Mouse (Mus musculus): Measurements from ENCODE around the gene Gm13128. TPM values are rescaled to one million over a fixed set of nuclear protein-coding genes. Genes with fewer than 3 reads are reported as not detected.
"Not testable (repeated sequence)": the region's sequence is repeated elsewhere in the genome, so short reads cannot be mapped to it uniquely, and the experiment has no call there.

The Gm13128 gene
- polyA plus RNA-seq (2014; fragmentation: Nextera tagmentation; extraction: Ambion mirVana) = not detected in 2 replicates

DNA sequence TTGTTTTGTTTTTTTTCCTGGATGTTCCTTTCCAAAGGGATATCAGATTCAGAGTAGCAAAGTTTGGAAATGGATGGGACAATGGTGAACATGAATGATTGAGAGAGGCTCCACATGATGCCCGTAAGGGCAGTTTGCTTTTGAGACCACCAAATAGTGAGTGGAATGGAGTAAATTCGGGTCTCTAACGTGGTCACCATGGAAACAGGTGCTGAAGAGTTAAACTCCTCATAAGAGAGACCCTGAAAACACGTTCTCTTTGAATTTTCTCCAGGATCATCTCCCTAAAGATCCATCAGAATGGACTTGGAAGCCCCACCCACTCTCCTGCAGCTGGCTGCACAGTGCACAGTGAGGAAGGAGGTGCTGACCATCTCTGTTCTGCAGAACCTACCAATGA is at the start of gene Gm13128:
Gene Gm13128, plus strand, starts transcription at position 301 of the 400 bp plus-strand sequence.
- H3K4me1 ChIP-seq (ENCODE audit: control insufficient read depth, insufficient read depth, low read length); H3K27me3 ChIP-seq (replicated peaks; ENCODE audit: control insufficient read depth, insufficient read depth, low read length); H3K4me2 ChIP-seq (ENCODE audit: low read length); H3K9me3 ChIP-seq (replicated peaks; ENCODE audit: control insufficient read depth, low read length); H3K36me3 ChIP-seq (ENCODE audit: control insufficient read depth, insufficient read depth, low read length); DNase-seq (ENCODE audit: low spot score); H3K27ac ChIP-seq (ENCODE audit: low read depth, low read length); ATAC-seq; H3K4me3 ChIP-seq (ENCODE audit: low read depth, low read length); H3K9ac ChIP-seq (ENCODE audit: low read length): not testable (repeated sequence)
- 58% methylated on average over 4 of the region's 4 CpGs for WGBS

DNA sequence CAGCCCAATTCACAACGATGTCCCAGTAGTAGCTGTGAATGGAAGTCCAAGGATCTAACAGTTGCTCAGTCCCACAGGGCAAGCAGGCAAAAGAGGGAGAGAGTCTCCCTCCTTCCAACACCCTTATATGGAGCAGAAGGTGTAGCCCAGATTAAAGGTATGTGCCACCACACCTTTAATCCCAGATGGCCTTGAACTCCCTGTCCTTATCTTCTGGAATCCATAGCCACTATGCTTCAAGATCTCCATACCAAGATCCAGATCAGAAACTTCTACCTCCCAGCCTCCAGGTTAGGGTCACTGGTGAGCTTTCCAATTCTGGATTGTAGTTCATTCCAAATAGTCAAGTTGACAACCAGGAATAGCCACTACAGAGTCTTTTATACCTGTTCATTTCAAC is 49.7 kb upstream of the Gm13128 start, which contains the start of gene Pramel5:
Gene Pramel5, minus strand, starts transcription at position 101 of the 400 bp plus-strand sequence.
- ATAC-seq; H3K9ac ChIP-seq (ENCODE audit: low read length); H3K4me1 ChIP-seq (ENCODE audit: control insufficient read depth, insufficient read depth, low read length); H3K4me3 ChIP-seq (ENCODE audit: low read depth, low read length); DNase-seq (ENCODE audit: low spot score); H3K27me3 ChIP-seq (replicated peaks; ENCODE audit: control insufficient read depth, insufficient read depth, low read length); H3K36me3 ChIP-seq (ENCODE audit: control insufficient read depth, insufficient read depth, low read length); H3K9me3 ChIP-seq (replicated peaks; ENCODE audit: control insufficient read depth, low read length); H3K4me2 ChIP-seq (ENCODE audit: low read length); H3K27ac ChIP-seq (ENCODE audit: low read depth, low read length): not testable (repeated sequence)
- WGBS = 64% methylated on average over 1 of the region's 1 CpGs

DNA sequence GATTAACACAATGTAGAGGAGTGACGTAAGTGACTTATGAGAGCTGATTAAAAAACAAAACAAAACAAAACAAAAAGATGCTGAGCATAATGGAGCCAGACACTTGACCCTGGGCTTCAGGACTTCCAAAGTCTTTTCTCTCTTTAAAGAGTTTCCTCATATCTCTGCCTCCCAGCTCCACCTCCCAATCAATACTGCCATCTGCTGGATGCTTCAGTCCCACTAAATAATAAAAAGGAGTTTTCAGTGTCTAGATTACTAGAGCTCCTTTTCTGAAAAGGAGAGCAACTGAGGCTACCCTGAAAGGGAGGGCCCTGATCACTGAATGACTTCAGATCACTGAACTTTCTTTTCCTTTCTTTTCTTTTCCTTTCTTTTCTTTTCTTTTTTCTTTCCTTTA is 30.6 kb upstream of the Gm13128 start:
- ATAC-seq; H3K36me3 ChIP-seq (ENCODE audit: control insufficient read depth, insufficient read depth, low read length); H3K9me3 ChIP-seq (replicated peaks; ENCODE audit: control insufficient read depth, low read length); H3K9ac ChIP-seq (ENCODE audit: low read length); H3K27ac ChIP-seq (ENCODE audit: low read depth, low read length); H3K4me3 ChIP-seq (ENCODE audit: low read depth, low read length); H3K4me1 ChIP-seq (ENCODE audit: control insufficient read depth, insufficient read depth, low read length); H3K4me2 ChIP-seq (ENCODE audit: low read length); DNase-seq (ENCODE audit: low spot score); H3K27me3 ChIP-seq (replicated peaks; ENCODE audit: control insufficient read depth, insufficient read depth, low read length): not testable (repeated sequence)
- 58% methylated on average over 1 of the region's 1 CpGs for WGBS

DNA sequence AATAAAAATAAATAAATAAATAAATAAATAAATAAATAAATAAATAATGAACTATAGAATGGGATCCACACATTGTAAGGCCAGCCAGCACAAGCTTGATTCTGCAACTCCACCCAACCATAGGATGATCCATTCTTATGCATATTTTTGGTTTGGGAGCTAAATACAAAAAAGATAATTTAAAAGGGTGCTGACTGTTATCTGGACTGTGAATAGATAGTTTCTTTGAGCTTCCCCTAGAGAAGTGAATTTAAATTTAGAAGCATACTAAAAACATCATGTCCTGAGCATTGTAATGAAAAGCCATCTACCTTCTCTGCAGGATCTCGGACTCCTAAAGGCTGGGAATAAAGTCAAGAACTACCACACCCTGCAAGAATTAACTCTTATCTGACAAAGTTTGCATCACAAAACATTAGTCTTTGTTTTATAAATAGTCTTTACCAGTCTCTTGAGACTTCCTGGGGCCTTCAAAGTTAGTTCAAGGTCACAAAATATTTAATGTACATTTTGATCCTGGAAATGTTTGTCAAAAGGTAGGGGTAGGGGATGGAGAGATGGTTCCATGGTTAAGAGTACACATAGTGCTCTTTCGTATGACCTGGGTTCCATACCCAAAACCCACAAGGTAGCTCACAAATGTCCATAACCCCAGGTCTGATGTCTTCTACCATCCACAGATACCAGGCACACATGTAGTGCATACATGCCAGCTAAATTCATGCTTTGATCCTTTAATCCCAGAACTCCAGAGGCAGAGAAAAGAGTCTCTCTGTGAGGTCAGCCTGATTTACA is 17.2 kb upstream of the Gm13128 start:
- 69% methylated on average over 2 of the region's 2 CpGs for WGBS
- H3K27ac ChIP-seq (ENCODE audit: low read depth, low read length); H3K9ac ChIP-seq (ENCODE audit: low read length); H3K4me2 ChIP-seq (ENCODE audit: low read length); H3K27me3 ChIP-seq (replicated peaks; ENCODE audit: control insufficient read depth, insufficient read depth, low read length); ATAC-seq; DNase-seq (ENCODE audit: low spot score); H3K4me1 ChIP-seq (ENCODE audit: control insufficient read depth, insufficient read depth, low read length); H3K36me3 ChIP-seq (ENCODE audit: control insufficient read depth, insufficient read depth, low read length); H3K4me3 ChIP-seq (ENCODE audit: low read depth, low read length); H3K9me3 ChIP-seq (replicated peaks; ENCODE audit: control insufficient read depth, low read length): not testable (repeated sequence)

DNA sequence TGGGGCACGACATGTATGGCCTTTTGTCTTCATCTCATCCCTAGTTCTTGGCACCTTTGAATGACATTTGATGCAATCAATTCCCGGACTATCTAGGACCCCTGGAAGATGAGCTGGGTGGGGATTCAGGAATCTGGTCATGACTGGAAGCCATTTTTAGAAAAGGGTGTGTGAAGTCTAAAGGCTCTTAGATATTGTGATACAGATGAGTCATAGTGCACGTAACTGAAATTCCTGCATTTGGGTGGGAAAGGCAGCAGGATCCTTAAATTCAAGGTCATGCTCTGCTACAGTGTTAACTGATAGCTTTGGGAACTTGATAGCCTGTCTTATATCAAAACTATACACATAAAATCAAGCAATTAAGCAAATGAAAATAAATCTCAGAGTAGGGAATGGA is 5.8 kb downstream of the Gm13128 start:
- H3K27ac ChIP-seq (ENCODE audit: low read depth, low read length); DNase-seq (ENCODE audit: low spot score); H3K27me3 ChIP-seq (replicated peaks; ENCODE audit: control insufficient read depth, insufficient read depth, low read length); ATAC-seq; H3K36me3 ChIP-seq (ENCODE audit: control insufficient read depth, insufficient read depth, low read length); H3K4me1 ChIP-seq (ENCODE audit: control insufficient read depth, insufficient read depth, low read length); H3K4me3 ChIP-seq (ENCODE audit: low read depth, low read length); H3K4me2 ChIP-seq (ENCODE audit: low read length); H3K9ac ChIP-seq (ENCODE audit: low read length); H3K9me3 ChIP-seq (replicated peaks; ENCODE audit: control insufficient read depth, low read length): not testable (repeated sequence)
- WGBS = 94% methylated on average over 2 of the region's 3 CpGs

DNA sequence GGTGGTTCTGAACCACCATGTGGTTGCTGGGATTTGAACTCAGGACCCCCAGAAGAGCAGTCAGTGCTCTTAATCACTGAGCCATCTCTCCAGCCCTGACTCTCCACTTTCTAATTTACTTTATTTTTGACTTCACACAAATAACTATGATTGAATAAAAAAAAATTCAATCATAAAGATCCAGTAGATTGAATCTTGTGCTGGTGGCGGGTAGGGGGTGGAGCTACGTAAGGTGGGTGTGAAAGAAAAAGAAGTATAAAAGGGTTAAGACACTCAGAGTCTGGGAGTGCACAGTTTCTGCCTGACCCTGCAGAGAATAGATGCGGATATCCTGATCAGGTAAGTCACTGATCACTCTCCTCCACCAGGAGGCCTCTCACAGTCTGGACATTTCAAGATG is 27.6 kb downstream of the Gm13128 start, which contains the start of gene Gm13119:
Gene Gm13119, plus strand, starts transcription at position 301 of the 400 bp plus-strand sequence.
- not testable (repeated sequence) for H3K36me3 ChIP-seq (ENCODE audit: control insufficient read depth, insufficient read depth, low read length); H3K4me2 ChIP-seq (ENCODE audit: low read length); DNase-seq (ENCODE audit: low spot score); H3K27me3 ChIP-seq (replicated peaks; ENCODE audit: control insufficient read depth, insufficient read depth, low read length); ATAC-seq; H3K27ac ChIP-seq (ENCODE audit: low read depth, low read length); H3K4me3 ChIP-seq (ENCODE audit: low read depth, low read length); H3K4me1 ChIP-seq (ENCODE audit: control insufficient read depth, insufficient read depth, low read length); H3K9ac ChIP-seq (ENCODE audit: low read length); H3K9me3 ChIP-seq (replicated peaks; ENCODE audit: control insufficient read depth, low read length)
- 81% methylated on average over 3 of the region's 3 CpGs for WGBS

DNA sequence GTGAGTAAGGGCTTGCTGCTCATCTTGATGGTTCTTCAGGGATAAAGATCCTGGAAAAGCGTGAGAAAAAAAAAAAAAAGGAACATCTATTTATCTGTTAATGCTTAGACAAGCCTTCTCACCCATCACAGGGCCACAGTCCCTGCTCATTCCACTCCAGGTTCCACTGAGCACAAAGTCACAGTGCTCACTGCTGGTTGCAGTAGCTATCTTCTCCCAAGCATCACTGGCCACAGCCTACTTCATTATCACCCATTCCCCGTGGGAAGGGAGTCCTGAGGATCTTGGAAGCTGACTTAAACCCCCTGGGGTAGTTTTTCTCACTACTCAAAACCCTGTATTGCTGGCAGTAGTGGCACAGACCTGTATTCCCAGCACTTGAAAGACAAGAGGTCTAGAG is 47.9 kb downstream of the Gm13128 start, which contains the start of gene Pramef20:
Gene Pramef20, minus strand, starts transcription at position 23 of the 400 bp plus-strand sequence.
- ATAC-seq (no peak), DNase-seq (ENCODE audit: low spot score) (no peak)
- 48% methylated on average over 2 of the region's 2 CpGs for WGBS
- H3K27ac ChIP-seq (ENCODE audit: low read depth, low read length) = no peak within 1 kb of the TSS
- H3K27me3 ChIP-seq (replicated peaks; ENCODE audit: control insufficient read depth, insufficient read depth, low read length) = no peaks in the 10 kb centered on the region
- peaks cover 21% of the 10 kb centered on the region; the same call in 1 of the 2 replicates for H3K9me3 ChIP-seq (replicated peaks; ENCODE audit: control insufficient read depth, low read length)
- no peak within 1 kb of the TSS for H3K4me3 ChIP-seq (ENCODE audit: low read depth, low read length)
- H3K36me3 ChIP-seq (ENCODE audit: control insufficient read depth, insufficient read depth, low read length) = no peaks in the 10 kb centered on the region
- H3K4me1 ChIP-seq (ENCODE audit: control insufficient read depth, insufficient read depth, low read length) = no peaks in the 10 kb centered on the region
- H3K4me2 ChIP-seq (ENCODE audit: low read length) = no peak within 1 kb of the TSS
- no peak within 1 kb of the TSS for H3K9ac ChIP-seq (ENCODE audit: low read length)

Data from forebrain, embryonic 14.5 days (tissue).